20 mouse cellular contexts compared by ENCODE assay signal in genomic region chr13:99644771-99645170, GRCm38 (mm10).
DNase-seq lines count a peak whose midpoint lies in the region; ATAC-seq lines count a peak whose summit lies in the region.
"Had no signal": no experiment of that assay in that cellular context is flagged by ENCODE, and none has a peak within 500 bp of the region (broad histone marks: within the 10 kb centered on the region; RNA-seq: fewer than 3 reads in every experiment).

No protein-coding gene starts in this region.

- H3K9me3 ChIP-seq in hindbrain, embryonic 13.5 days: no peaks in the 10 kb centered on the region
- H3K9me3 ChIP-seq in hindbrain, embryonic 10.5 days: no peaks in the 10 kb centered on the region
- H3K9me3 ChIP-seq in neural tube, embryonic 15.5 days (replicated peaks): no peaks in the 10 kb centered on the region
- H3K9me3 ChIP-seq: embryonic facial prominence, embryonic 12.5 days had no signal

- H3K27me3 ChIP-seq in hindbrain, embryonic 13.5 days: no peaks in the 10 kb centered on the region
- H3K27me3 ChIP-seq in hindbrain, embryonic 10.5 days (ENCODE audit: insufficient read depth, poor library complexity, severe bottlenecking): no peaks in the 10 kb centered on the region
- H3K27me3 ChIP-seq in neural tube, embryonic 15.5 days (replicated peaks): no peaks in the 10 kb centered on the region
- H3K27me3 ChIP-seq: embryonic facial prominence, embryonic 12.5 days had no signal

- no peak overlapping the region for H3K4me2 ChIP-seq in hindbrain, embryonic 13.5 days
- no peak overlapping the region for H3K4me2 ChIP-seq in neural tube, embryonic 15.5 days
- H3K4me2 ChIP-seq: embryonic facial prominence, embryonic 12.5 days had no signal

- no peaks in the 10 kb centered on the region for H3K36me3 ChIP-seq in hindbrain, embryonic 13.5 days
- H3K36me3 ChIP-seq in hindbrain, embryonic 10.5 days: no peaks in the 10 kb centered on the region
- H3K36me3 ChIP-seq in neural tube, embryonic 15.5 days: no peaks in the 10 kb centered on the region
- H3K36me3 ChIP-seq: embryonic facial prominence, embryonic 12.5 days had no signal

- ATAC-seq in hindbrain, embryonic 13.5 days (ENCODE audit: low FRiP score): no peak
- ATAC-seq in neural tube, embryonic 15.5 days (ENCODE audit: low FRiP score): peak; percentile 28; the same call in 1 of the 2 replicates

- H3K27ac ChIP-seq in hindbrain, embryonic 13.5 days: peak overlapping the region; percentile 55
- H3K27ac ChIP-seq in hindbrain, embryonic 10.5 days: no peak overlapping the region
- peak overlapping the region; percentile 28; the same call in 1 of the 2 replicates for H3K27ac ChIP-seq in neural tube, embryonic 15.5 days (replicated peaks)
- H3K27ac ChIP-seq: embryonic facial prominence, embryonic 12.5 days; stomach, postnatal 0 days had no signal

- WGBS in hindbrain, embryonic 13.5 days: 88% methylated on average over 1 of the region's 1 CpGs
- 84% methylated on average over 1 of the region's 1 CpGs for WGBS in hindbrain, embryonic 10.5 days
- WGBS in neural tube, embryonic 15.5 days: 79% methylated on average over 1 of the region's 1 CpGs

- peak; percentile 25 to 41 for DNase-seq in cerebellum, postnatal 10 days
- no peak for DNase-seq in cerebellum, postnatal 25 days
- DNase-seq in hindbrain, embryonic 10.5 days (ENCODE audit: low spot score): no peak
- DNase-seq in right cerebral cortex, postnatal 10 days (ENCODE audit: low spot score in 2 of 2): peak; percentile 26 to 52
- DNase-seq in right cerebral cortex, postnatal 4 days: no peak
- DNase-seq in gastrocnemius, postnatal 25 days: no peak
- DNase-seq: adrenal gland, postnatal 14 days; cerebellum, postnatal 36 days; gastrocnemius, postnatal 36 days; kidney, adult 8-10 months; kidney, postnatal 4 days; layer of hippocampus, postnatal 36 days; liver; lung, adult 18-20 months; lung, postnatal 4 days; thymus, postnatal 25 days had no signal

- peaks cover 34% of the 10 kb centered on the region for H3K4me1 ChIP-seq in hindbrain, embryonic 13.5 days (replicated peaks)
- peaks cover 24% of the 10 kb centered on the region for H3K4me1 ChIP-seq in hindbrain, embryonic 10.5 days (replicated peaks)
- H3K4me1 ChIP-seq in neural tube, embryonic 15.5 days: peaks cover 23% of the 10 kb centered on the region

- no peak overlapping the region for H3K9ac ChIP-seq in hindbrain, embryonic 13.5 days
- no peak overlapping the region for H3K9ac ChIP-seq in neural tube, embryonic 15.5 days (replicated peaks)
- H3K9ac ChIP-seq: embryonic facial prominence, embryonic 12.5 days had no signal

- H3K4me3 ChIP-seq in hindbrain, embryonic 13.5 days: no peak overlapping the region
- H3K4me3 ChIP-seq in hindbrain, embryonic 10.5 days: no peak overlapping the region
- no peak overlapping the region for H3K4me3 ChIP-seq in neural tube, embryonic 15.5 days (replicated peaks)
- H3K4me3 ChIP-seq: embryonic facial prominence, embryonic 12.5 days had no signal

Comparison
In these comparisons a context has a peak if more than half of its experiments do, and no peak if none do; other contexts are left out.
1. DNase-seq: peak in cerebellum, postnatal 10 days (2 of 2) and right cerebral cortex, postnatal 10 days (2 of 2); none in cerebellum, postnatal 25 days (0 of 2), hindbrain, embryonic 10.5 days (single experiment), right cerebral cortex, postnatal 4 days (single experiment) and gastrocnemius, postnatal 25 days (single experiment).